Comparison of ENCODE assay signal across 8 mouse cellular contexts in genomic region chr11:60536859-60537467, GRCm38 (mm10). TPM values are rescaled to one million over a fixed set of nuclear protein-coding genes. Genes with fewer than 3 reads are reported as not detected.
A peak's percentile ranks its signal among the peaks of the same experiment; 100 is the strongest.
DNase-seq lines count a peak whose midpoint lies in the region; ATAC-seq lines count a peak whose summit lies in the region.

No protein-coding gene starts in this region.

- ATAC-seq in CD4-positive, CD25-positive, alpha-beta regulatory T cell, adult 4 months = peak; percentile 40
- ATAC-seq in heart, embryonic 15.5 days (replicated peaks; ENCODE audit: insufficient number of reproducible peaks, insufficient read depth, low FRiP score, low read depth) = peak; percentile 78
- peak; percentile 66 for ATAC-seq in liver, embryonic 13.5 days (ENCODE audit: low read depth)
- peak; percentile 70 for ATAC-seq in neural tube, embryonic 11.5 days (ENCODE audit: insufficient read depth, low FRiP score, low TSS enrichment)
- ATAC-seq in stomach, embryonic 16.5 days (ENCODE audit: insufficient read depth, low FRiP score) = peak; percentile 81

- peak overlapping the region; percentile 66 for H3K9ac ChIP-seq in heart, embryonic 15.5 days
- H3K9ac ChIP-seq in liver, embryonic 13.5 days = peak overlapping the region; percentile 98
- H3K9ac ChIP-seq in neural tube, embryonic 11.5 days (ENCODE audit: low read length) = peak overlapping the region; percentile 91
- peak overlapping the region; percentile 93 for H3K9ac ChIP-seq in stomach, embryonic 16.5 days (ENCODE audit: low read length)

- H3K36me3 ChIP-seq in forebrain, embryonic 10.5 days (replicated peaks) = peaks cover 26% of the 10 kb centered on the region
- no peaks in the 10 kb centered on the region; the same call in 1 of the 2 replicates for H3K36me3 ChIP-seq in heart, embryonic 15.5 days
- peaks cover 6% of the 10 kb centered on the region for H3K36me3 ChIP-seq in liver, embryonic 13.5 days
- H3K36me3 ChIP-seq in neural tube, embryonic 11.5 days (ENCODE audit: control insufficient read depth, insufficient read depth, low read length) = no peaks in the 10 kb centered on the region
- H3K36me3 ChIP-seq in stomach, embryonic 16.5 days (ENCODE audit: control insufficient read depth, insufficient read depth, low read length) = no peaks in the 10 kb centered on the region

- peak; percentile 27 for DNase-seq in c-Kit-negative CD71-positive TER-119-positive erythroid progenitor cells, embryonic 14.5 days (ENCODE audit: low read depth, low spot score)
- peak; percentile 92 for DNase-seq in forebrain, embryonic 10.5 days (ENCODE audit: extremely low spot score, low spot score)
- DNase-seq in kidney, postnatal 14 days = peak; percentile 94
- DNase-seq in liver, embryonic 13.5 days = peak; percentile 83
- DNase-seq in neural tube, embryonic 11.5 days (ENCODE audit: low spot score) = peak; percentile 95

- H3K4me1 ChIP-seq in forebrain, embryonic 10.5 days = peaks cover 35% of the 10 kb centered on the region
- peaks cover 25% of the 10 kb centered on the region for H3K4me1 ChIP-seq in heart, embryonic 15.5 days (replicated peaks)
- peaks cover 39% of the 10 kb centered on the region for H3K4me1 ChIP-seq in liver, embryonic 13.5 days (replicated peaks)
- peaks cover 17% of the 10 kb centered on the region for H3K4me1 ChIP-seq in neural tube, embryonic 11.5 days (ENCODE audit: control insufficient read depth, insufficient read depth, low read length)
- peaks cover 21% of the 10 kb centered on the region for H3K4me1 ChIP-seq in stomach, embryonic 16.5 days (ENCODE audit: control insufficient read depth, insufficient read depth, low read length)

- no peaks in the 10 kb centered on the region for H3K9me3 ChIP-seq in forebrain, embryonic 10.5 days
- H3K9me3 ChIP-seq in heart, embryonic 15.5 days (replicated peaks) = no peaks in the 10 kb centered on the region
- no peaks in the 10 kb centered on the region for H3K9me3 ChIP-seq in liver, embryonic 13.5 days (replicated peaks)
- H3K9me3 ChIP-seq in neural tube, embryonic 11.5 days (ENCODE audit: control insufficient read depth, low read length) = no peaks in the 10 kb centered on the region
- no peaks in the 10 kb centered on the region for H3K9me3 ChIP-seq in stomach, embryonic 16.5 days (replicated peaks; ENCODE audit: control insufficient read depth, low read length)

- peak overlapping the region; percentile 99 for H3K27ac ChIP-seq in forebrain, embryonic 10.5 days
- peak overlapping the region; percentile 98 for H3K27ac ChIP-seq in heart, embryonic 15.5 days
- peak overlapping the region; percentile 98 for H3K27ac ChIP-seq in liver, embryonic 13.5 days
- H3K27ac ChIP-seq in neural tube, embryonic 11.5 days (ENCODE audit: low read depth, low read length) = peak overlapping the region; percentile 99
- peak overlapping the region; percentile 100 for H3K27ac ChIP-seq in stomach, embryonic 16.5 days (ENCODE audit: low read length)

- under 1% methylated on average over 37 of the region's 37 CpGs for WGBS in forebrain, embryonic 10.5 days
- WGBS in heart, embryonic 15.5 days = 0% methylated on average over 37 of the region's 37 CpGs
- under 1% methylated on average over 37 of the region's 37 CpGs for WGBS in liver, embryonic 13.5 days (ENCODE audit: insufficient replicate concordance)
- WGBS in neural tube, embryonic 11.5 days = under 1% methylated on average over 37 of the region's 37 CpGs
- under 1% methylated on average over 37 of the region's 37 CpGs for WGBS in stomach, embryonic 16.5 days

- no peaks in the 10 kb centered on the region for H3K27me3 ChIP-seq in forebrain, embryonic 10.5 days (ENCODE audit: poor library complexity, severe bottlenecking)
- no peaks in the 10 kb centered on the region for H3K27me3 ChIP-seq in heart, embryonic 15.5 days
- H3K27me3 ChIP-seq in liver, embryonic 13.5 days = no peaks in the 10 kb centered on the region; the same call in 1 of the 2 replicates
- H3K27me3 ChIP-seq in neural tube, embryonic 11.5 days (ENCODE audit: control insufficient read depth, insufficient read depth, low read length) = no peaks in the 10 kb centered on the region
- no peaks in the 10 kb centered on the region for H3K27me3 ChIP-seq in stomach, embryonic 16.5 days (ENCODE audit: control insufficient read depth, insufficient read depth, low read length)

- peak overlapping the region; percentile 70 for H3K4me2 ChIP-seq in heart, embryonic 15.5 days
- H3K4me2 ChIP-seq in liver, embryonic 13.5 days = peak overlapping the region; percentile 98
- H3K4me2 ChIP-seq in neural tube, embryonic 11.5 days (ENCODE audit: low read depth) = peak overlapping the region; percentile 76
- peak overlapping the region; percentile 69 for H3K4me2 ChIP-seq in stomach, embryonic 16.5 days (ENCODE audit: low read depth, low read length)

- H3K4me3 ChIP-seq in forebrain, embryonic 10.5 days = peak overlapping the region; percentile 99
- peak overlapping the region; percentile 79 for H3K4me3 ChIP-seq in heart, embryonic 15.5 days
- H3K4me3 ChIP-seq in liver, embryonic 13.5 days (replicated peaks) = peak overlapping the region; percentile 98
- H3K4me3 ChIP-seq in neural tube, embryonic 11.5 days (ENCODE audit: low read depth, low read length) = peak overlapping the region; percentile 96
- peak overlapping the region; percentile 85 for H3K4me3 ChIP-seq in stomach, embryonic 16.5 days (replicated peaks; ENCODE audit: low read length)

RNA-seq across cellular contexts. Expression of gene Alkbh5, which starts 0.8 kb away (rescaled TPM):
- polyA plus RNA-seq in CD4-positive, CD25-positive, alpha-beta regulatory T cell, adult 4 months (2017; shearing (Covaris generic)) = 10 to 100 TPM; 22.1 to 38.0 TPM
- 32.3 and 39.9 TPM in 2 replicates for polyA plus RNA-seq in forebrain, embryonic 10.5 days (2016; fragmentation: Nextera tagmentation; extraction: Ambion mirVana)
- polyA plus RNA-seq in heart, embryonic 15.5 days (2015; fragmentation: Nextera tagmentation; extraction: Ambion mirVana) = 36.8 and 39.1 TPM in 2 replicates
- 23.6 and 25.1 TPM in 2 replicates for polyA plus RNA-seq in liver, embryonic 13.5 days (2015; fragmentation: Nextera tagmentation; extraction: Ambion mirVana)
- polyA plus RNA-seq in neural tube, embryonic 11.5 days (2014; fragmentation: Nextera tagmentation; extraction: Ambion mirVana) = 29.7 and 31.5 TPM in 2 replicates
- 26.3 and 26.7 TPM in 2 replicates for polyA plus RNA-seq in stomach, embryonic 16.5 days (2015; fragmentation: Nextera tagmentation; extraction: Ambion mirVana)

Comparison
In these comparisons a context has a peak if more than half of its experiments do, and no peak if none do; other contexts are left out.
1. Peak in every context shown above with its lines: DNase-seq, ATAC-seq, H3K4me3 ChIP-seq and H3K27ac ChIP-seq.
2. DNase-seq: peak in every context shown above with its lines; median percentile 95 in neural tube, embryonic 11.5 days; 94 in kidney, postnatal 14 days; 92 in forebrain, embryonic 10.5 days; 83 in liver, embryonic 13.5 days; 27 in c-Kit-negative CD71-positive TER-119-positive erythroid progenitor cells, embryonic 14.5 days.